Mouse (Mus musculus) kidney, embryonic 15.5 days (tissue): ENCODE measurements at regions not wholly inside any gene's neighbourhood (a gene's known extent, or its start where the extent isn't known, plus 50 kb on each side); places are given as distances from the start of the nearest gene placed in this dataset.

Experiments used
- ATAC-seq: fragments of 200-750 bp; cut with Nextera tagmentation; replicated peaks from 2 replicates; pipeline ENCODE4 v1.8.0; 2017; ENCODE audit warnings: moderate TSS enrichment; ENCODE audit not compliant: low FRiP score
- H3K27ac ChIP-seq: fragments of 300-500 bp; sonication (generic); 2 replicates; pipeline ENCODE4 v1.5.1; 2015; ENCODE audit warnings: mild to moderate bottlenecking, inconsistent platforms
- H3K27me3 ChIP-seq: fragments of 300-500 bp; sonication (generic); 2 replicates; pipeline ENCODE4 v1.6.1; 2015; ENCODE audit warnings: inconsistent platforms
- H3K36me3 ChIP-seq: fragments of 300-500 bp; sonication (generic); 2 replicates; pipeline ENCODE4 v1.6.1; 2015; ENCODE audit warnings: inconsistent platforms
- H3K4me1 ChIP-seq: fragments of 300-500 bp; sonication (generic); 2 replicates; pipeline ENCODE4 v1.6.1; 2015; ENCODE audit warnings: inconsistent platforms
- H3K4me2 ChIP-seq: fragments of 300-500 bp; sonication (generic); 2 replicates; pipeline ENCODE4 v1.6.1; 2015; ENCODE audit warnings: moderate library complexity, mild to moderate bottlenecking, inconsistent platforms
- H3K4me3 ChIP-seq: fragments of 300-500 bp; sonication (generic); replicated peaks from 2 replicates; pipeline ENCODE4 v1.5.1; 2015; ENCODE audit warnings: mild to moderate bottlenecking, inconsistent platforms
- H3K9ac ChIP-seq: fragments of 300-500 bp; sonication (generic); 2 replicates; pipeline ENCODE4 v1.6.1; 2015; ENCODE audit warnings: mild to moderate bottlenecking, inconsistent platforms
- H3K9me3 ChIP-seq: fragments of 300-500 bp; sonication (generic); replicated peaks from 2 replicates; pipeline ENCODE4 v1.6.1; 2016; ENCODE audit warnings: inconsistent platforms
- WGBS: fragments of 180-500 bp; shearing (Covaris S2); methylation state at CpG from one replicate; pipeline ENCODE4 v1.1.7; 2015; ENCODE audit warnings: mixed read lengths; 5-methylcytosine and 5-hydroxymethylcytosine counted together

DNA sequence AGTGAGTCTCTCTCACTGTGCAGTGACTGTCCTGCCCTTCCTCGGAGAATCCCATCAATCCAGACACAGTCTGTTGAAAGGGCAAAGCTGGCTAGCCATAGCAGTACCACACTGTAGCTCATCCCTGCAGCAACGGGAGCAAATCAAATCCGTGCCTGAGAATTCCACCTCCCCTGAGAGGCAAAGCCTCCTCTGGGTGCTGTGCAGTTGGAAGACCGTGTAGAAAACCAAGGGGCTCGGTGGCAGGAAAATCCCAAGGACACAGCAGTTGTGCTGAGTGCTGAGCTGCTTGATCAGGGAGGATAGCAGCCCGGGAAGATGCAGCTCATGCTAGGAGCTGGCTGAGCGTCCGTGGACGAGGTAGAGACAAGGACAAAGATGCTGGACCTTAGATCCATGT lies 418.7 kb upstream of the Trpc7 start:
- Histone ChIP-seq H3K4me2 (no peak overlapping the region), H3K9ac (no peak overlapping the region), H3K27me3 (no peaks in the 10 kb centered on the region; the same call in 1 of the 2 replicates), H3K4me3 (no peak overlapping the region), H3K36me3 (no peaks in the 10 kb centered on the region), H3K4me1 (0 out of 2 replicates have a peak, but pooled peaks cover 4% of the 10 kb centered on the region), H3K27ac (no peak overlapping the region), H3K9me3 (no peaks in the 10 kb centered on the region)
- WGBS, result 62% methylated on average over 9 of the region's 9 CpGs
- no peak for ATAC-seq

GRCm38 (mm10) chr13:57313731-57314130 lies 417.9 kb upstream of the Trpc7 start:
- no peaks in the 10 kb centered on the region for H3K9me3 ChIP-seq
- no peaks in the 10 kb centered on the region for H3K36me3 ChIP-seq
- no peaks in the 10 kb centered on the region for H3K27me3 ChIP-seq
- no peak overlapping the region for H3K27ac ChIP-seq
- no peak overlapping the region for H3K9ac ChIP-seq
- H3K4me1 ChIP-seq, result 0 out of 2 replicates have a peak, but pooled peaks cover 4% of the 10 kb centered on the region
- no peak overlapping the region for H3K4me2 ChIP-seq
- H3K4me3 ChIP-seq, result no peak overlapping the region
- WGBS, result 54% methylated on average over 2 of the region's 2 CpGs
- no peak for ATAC-seq

- no peak for ATAC-seq
- Histone ChIP-seq H3K9me3 (no peaks in the 10 kb centered on the region), H3K4me1 (0 out of 2 replicates have a peak, but pooled peaks cover 2% of the 10 kb centered on the region), H3K27me3 (no peaks in the 10 kb centered on the region), H3K27ac (no peak overlapping the region), H3K4me3 (no peak overlapping the region), H3K9ac (no peak overlapping the region), H3K4me2 (no peak overlapping the region), H3K36me3 (no peaks in the 10 kb centered on the region)
- 54% methylated on average over 2 of the region's 2 CpGs for WGBS
These were observed 415.4 kb upstream of the Trpc7 start for GRCm38 (mm10) chr13:57311235-57311634.

DNA sequence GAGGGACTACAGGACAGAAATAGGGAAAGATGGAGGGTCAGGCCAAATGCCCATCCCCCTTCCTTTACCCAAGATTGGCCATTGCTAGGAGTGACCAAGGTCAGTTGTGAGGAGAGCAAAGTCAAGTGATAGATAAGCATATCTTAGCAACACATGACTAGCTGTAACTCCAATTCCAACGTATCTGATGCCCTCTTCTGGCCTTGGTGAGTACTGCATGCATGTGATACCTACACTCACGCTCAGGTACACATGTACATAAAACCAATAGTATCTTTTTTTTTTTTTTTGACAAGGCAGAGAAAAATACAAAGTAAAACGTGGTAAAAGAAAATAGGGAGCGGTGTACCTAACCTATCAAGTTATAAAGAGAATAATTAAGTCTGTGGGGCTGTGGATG lies 413.8 kb upstream of the Trpc7 start:
- H3K9ac ChIP-seq, result no peak overlapping the region
- H3K36me3 ChIP-seq, result no peaks in the 10 kb centered on the region
- no peak overlapping the region for H3K4me2 ChIP-seq
- ATAC-seq, result no peak
- H3K27me3 ChIP-seq, result no peaks in the 10 kb centered on the region
- H3K4me3 ChIP-seq, result no peak overlapping the region
- H3K27ac ChIP-seq, result no peak overlapping the region
- H3K9me3 ChIP-seq, result no peaks in the 10 kb centered on the region
- WGBS, result 91% methylated on average over 4 of the region's 4 CpGs
- H3K4me1 ChIP-seq, result no peaks in the 10 kb centered on the region

DNA sequence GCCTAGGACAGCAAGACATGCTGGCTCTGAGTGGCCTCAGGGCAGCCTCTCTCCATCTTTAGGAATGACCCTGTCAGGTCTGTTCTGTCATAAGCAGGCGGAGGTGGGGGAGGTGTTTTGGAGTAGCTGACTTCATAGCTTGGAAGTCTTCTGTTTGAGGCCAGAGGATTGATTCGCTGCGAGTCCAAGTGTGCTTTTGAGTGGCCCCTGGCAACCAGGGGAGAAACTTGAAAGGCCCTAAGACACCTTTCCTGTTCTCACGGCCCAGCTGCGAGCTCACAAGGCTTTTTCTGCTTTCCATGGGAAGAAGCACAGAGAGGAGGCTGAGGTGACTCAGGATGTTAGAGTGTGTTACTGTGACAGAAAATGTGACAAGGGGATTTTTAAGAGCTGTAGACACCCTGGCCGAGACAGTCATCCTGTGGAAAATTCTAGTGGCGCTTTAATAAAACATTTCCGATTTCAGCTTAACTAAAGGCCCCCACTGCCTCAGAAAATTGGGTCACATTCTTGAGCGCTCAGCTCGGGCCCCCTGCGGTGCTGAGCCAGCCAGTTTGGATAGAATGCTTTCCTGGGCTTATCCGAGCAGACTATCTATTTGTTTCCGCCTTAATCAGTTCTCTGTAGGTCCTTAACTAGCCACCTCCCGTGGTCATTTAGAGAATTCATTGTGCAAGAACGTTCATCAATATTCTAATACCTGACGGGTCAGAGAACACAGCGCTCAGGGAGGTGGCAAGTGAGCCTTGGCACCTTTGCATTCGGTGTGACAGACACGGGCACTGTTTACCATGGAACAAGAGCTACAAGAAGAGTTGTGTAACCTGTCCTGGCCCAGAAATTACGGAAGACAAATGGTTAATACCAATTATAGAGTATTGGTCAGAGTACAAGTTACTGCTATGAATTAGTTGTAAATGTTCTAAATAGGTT lies 412.4 kb upstream of the Trpc7 start:
- ATAC-seq, result no peak
- H3K27me3 ChIP-seq, result no peaks in the 10 kb centered on the region
- 51% methylated on average over 20 of the region's 20 CpGs for WGBS
- no peak overlapping the region for H3K4me3 ChIP-seq
- no peak overlapping the region for H3K9ac ChIP-seq
- no peaks in the 10 kb centered on the region for H3K9me3 ChIP-seq
- H3K4me1 ChIP-seq, result no peaks in the 10 kb centered on the region
- H3K4me2 ChIP-seq, result no peak overlapping the region
- no peak overlapping the region for H3K27ac ChIP-seq
- no peaks in the 10 kb centered on the region for H3K36me3 ChIP-seq

DNA sequence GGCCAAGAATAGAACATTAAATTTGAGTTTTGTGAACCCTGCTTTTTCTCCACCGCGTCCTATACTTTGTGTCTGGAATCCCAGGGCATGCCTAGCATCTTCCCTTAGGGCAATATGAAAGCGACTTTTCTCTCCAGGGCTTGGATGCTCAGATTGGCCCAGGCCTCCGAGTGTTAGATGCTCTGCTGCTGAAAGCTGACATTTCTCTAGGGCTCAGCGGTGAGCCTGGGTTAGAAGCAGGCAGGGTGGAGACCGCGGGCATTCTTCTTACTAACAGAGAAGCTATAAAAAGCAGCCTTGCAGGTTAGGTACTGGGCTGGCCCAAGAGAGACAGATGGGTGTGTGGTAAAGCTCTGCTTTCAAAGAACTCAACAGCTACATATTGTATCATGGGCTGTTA lies 409.8 kb upstream of the Trpc7 start:
- WGBS, result 87% methylated on average over 7 of the region's 7 CpGs
- Histone ChIP-seq H3K9me3 (no peaks in the 10 kb centered on the region), H3K27me3 (no peaks in the 10 kb centered on the region), H3K4me1 (no peaks in the 10 kb centered on the region), H3K36me3 (no peaks in the 10 kb centered on the region), H3K4me2 (no peak overlapping the region), H3K4me3 (no peak overlapping the region), H3K9ac (no peak overlapping the region), H3K27ac (no peak overlapping the region)
- no peak for ATAC-seq

DNA sequence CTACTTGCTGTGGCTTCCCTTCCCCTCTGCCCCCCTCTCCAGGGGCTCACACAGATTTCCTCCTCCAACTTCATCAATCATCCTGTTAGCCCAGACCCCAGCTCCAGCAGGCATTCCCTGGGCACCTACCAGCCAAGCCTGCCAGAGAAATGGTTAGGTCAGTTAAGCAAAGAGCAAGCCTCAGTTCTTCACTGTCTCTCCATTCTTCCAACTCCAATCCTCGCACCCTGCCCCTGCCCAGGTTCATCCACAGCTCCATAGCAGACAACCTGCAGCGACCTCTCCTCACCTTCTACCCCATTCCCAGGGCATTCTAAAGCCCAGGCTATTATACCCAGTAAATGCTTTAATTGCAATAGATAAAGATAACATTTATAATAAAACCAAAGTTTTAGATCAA lies 408.0 kb upstream of the Trpc7 start:
- H3K4me1 ChIP-seq, result no peaks in the 10 kb centered on the region
- no peak for ATAC-seq
- no peak overlapping the region for H3K4me3 ChIP-seq
- H3K9ac ChIP-seq, result no peak overlapping the region
- no peak overlapping the region for H3K27ac ChIP-seq
- no peaks in the 10 kb centered on the region for H3K9me3 ChIP-seq
- no peak overlapping the region for H3K4me2 ChIP-seq
- no peaks in the 10 kb centered on the region for H3K36me3 ChIP-seq
- H3K27me3 ChIP-seq, result no peaks in the 10 kb centered on the region
- WGBS, result 74% methylated on average over 2 of the region's 2 CpGs

- H3K27me3 ChIP-seq, result no peaks in the 10 kb centered on the region
- WGBS, result 66% methylated on average over 9 of the region's 9 CpGs
- no peak for ATAC-seq
- H3K9me3 ChIP-seq, result no peaks in the 10 kb centered on the region
- no peaks in the 10 kb centered on the region for H3K4me1 ChIP-seq
- H3K4me2 ChIP-seq, result no peak overlapping the region
- H3K36me3 ChIP-seq, result no peaks in the 10 kb centered on the region
- no peak overlapping the region for H3K9ac ChIP-seq
- no peak overlapping the region for H3K27ac ChIP-seq
- no peak overlapping the region for H3K4me3 ChIP-seq
These were observed 396.1 kb upstream of the Trpc7 start for GRCm38 (mm10) chr13:57291737-57292490.

GRCm38 (mm10) chr13:57286168-57286567 lies 390.4 kb upstream of the Trpc7 start:
- Histone ChIP-seq H3K27ac (no peak overlapping the region), H3K4me3 (no peak overlapping the region), H3K27me3 (no peaks in the 10 kb centered on the region), H3K9ac (no peak overlapping the region), H3K9me3 (no peaks in the 10 kb centered on the region), H3K36me3 (no peaks in the 10 kb centered on the region), H3K4me1 (no peaks in the 10 kb centered on the region), H3K4me2 (no peak overlapping the region)
- WGBS, result 90% methylated on average over 2 of the region's 2 CpGs
- ATAC-seq, result no peak

- no peak overlapping the region for H3K9ac ChIP-seq
- WGBS, result 52% methylated on average over 8 of the region's 8 CpGs
- ATAC-seq, result no peak
These were observed 387.0 kb upstream of the Trpc7 start for GRCm38 (mm10) chr13:57282816-57283215.

GRCm38 (mm10) chr13:57281941-57282710 lies 386.3 kb upstream of the Trpc7 start:
- H3K36me3 ChIP-seq, result no peaks in the 10 kb centered on the region
- no peak overlapping the region for H3K9ac ChIP-seq
- no peaks in the 10 kb centered on the region for H3K4me1 ChIP-seq
- WGBS, result 59% methylated on average over 24 of the region's 24 CpGs
- no peak for ATAC-seq
- H3K27ac ChIP-seq, result no peak overlapping the region
- no peaks in the 10 kb centered on the region for H3K27me3 ChIP-seq
- no peaks in the 10 kb centered on the region for H3K9me3 ChIP-seq
- H3K4me2 ChIP-seq, result no peak overlapping the region
- H3K4me3 ChIP-seq, result no peak overlapping the region

More at GRCm38 (mm10) chr13:57282816-57283215, 387.0 kb upstream of the Trpc7 start:
- no peaks in the 10 kb centered on the region for H3K4me1 ChIP-seq
- no peaks in the 10 kb centered on the region for H3K27me3 ChIP-seq
- H3K4me3 ChIP-seq, result no peak overlapping the region
- H3K9me3 ChIP-seq, result no peaks in the 10 kb centered on the region
- H3K4me2 ChIP-seq, result no peak overlapping the region
- H3K27ac ChIP-seq, result no peak overlapping the region
- no peaks in the 10 kb centered on the region for H3K36me3 ChIP-seq

DNA sequence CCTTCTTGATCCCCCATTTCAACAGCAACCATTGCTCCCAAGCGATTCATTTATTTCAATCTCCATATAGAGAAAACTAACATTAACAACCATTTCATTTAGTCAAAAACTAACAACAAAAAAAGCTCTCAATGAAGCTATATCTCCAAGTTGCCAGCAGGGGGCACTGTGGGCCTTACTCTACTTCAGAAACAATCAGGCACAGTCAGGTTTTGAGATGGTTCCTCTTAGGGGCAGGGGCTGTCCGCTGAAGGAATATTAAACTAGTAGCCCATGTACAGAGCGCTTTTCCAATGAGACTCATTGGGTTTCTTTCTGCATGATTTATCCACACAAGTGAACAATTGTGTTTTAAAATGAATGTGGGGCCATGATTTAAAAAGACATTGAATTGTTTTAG lies 385.7 kb upstream of the Trpc7 start:
- Histone ChIP-seq H3K27ac (no peak overlapping the region), H3K9ac (no peak overlapping the region), H3K4me3 (no peak overlapping the region), H3K36me3 (no peaks in the 10 kb centered on the region), H3K27me3 (no peaks in the 10 kb centered on the region), H3K4me1 (no peaks in the 10 kb centered on the region), H3K4me2 (no peak overlapping the region), H3K9me3 (no peaks in the 10 kb centered on the region)
- ATAC-seq, result no peak
- WGBS, result 29% methylated on average over 3 of the region's 3 CpGs
